Mouse (Mus musculus) granulocyte monocyte progenitor cell, adult 5-6 weeks (primary cell): ENCODE measurements around the gene Cask. TPM values are rescaled to one million over a fixed set of nuclear protein-coding genes. Genes with fewer than 3 reads are reported as not detected.

Experiments
- ATAC-seq: replicated peaks from 2 replicates; pipeline ENCODE4 v1.8.0; 2016; ENCODE audit warnings: mild to moderate bottlenecking, moderate TSS enrichment, inconsistent platforms; ENCODE audit not compliant: poor library complexity, severe bottlenecking
- total RNA-seq, 2 experiments: library from RNA; stranded (forward) in 1 of 2; stranded (reverse) in 1 of 2; fragments of 200-712, 200-1000 nt in 1 of 2; fragments of >200 nt in 1 of 2; fragmentation: Nextera tagmentation in 1 of 2; gene quantifications; 2 replicates each; pipeline ENCODE4 v1.2.3; 2014 to 2017

The Cask gene
- total RNA-seq, 2 experiments from 2014 or later, result 30.8 to 33.1 TPM

DNA sequence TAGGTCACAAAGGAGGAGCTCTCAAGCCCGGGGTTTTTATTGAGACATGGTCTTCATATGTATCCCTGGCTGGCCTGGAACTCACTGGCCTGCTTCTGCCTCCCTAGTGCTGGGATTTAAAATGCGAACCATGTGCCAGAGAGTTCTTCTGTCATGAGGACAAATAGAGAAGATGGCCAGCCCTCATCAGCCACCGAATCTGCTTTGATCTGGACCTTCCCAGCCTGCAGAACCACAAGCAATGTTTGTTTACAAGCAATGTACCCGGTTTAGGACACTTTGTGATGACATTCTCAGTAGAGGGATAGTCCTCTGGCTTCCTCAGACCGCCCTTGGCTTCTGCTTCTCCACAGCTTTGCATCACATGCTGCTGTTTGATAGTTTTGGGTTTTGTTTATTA is 372.9 kb downstream of the Cask start:
- no peak for ATAC-seq

DNA sequence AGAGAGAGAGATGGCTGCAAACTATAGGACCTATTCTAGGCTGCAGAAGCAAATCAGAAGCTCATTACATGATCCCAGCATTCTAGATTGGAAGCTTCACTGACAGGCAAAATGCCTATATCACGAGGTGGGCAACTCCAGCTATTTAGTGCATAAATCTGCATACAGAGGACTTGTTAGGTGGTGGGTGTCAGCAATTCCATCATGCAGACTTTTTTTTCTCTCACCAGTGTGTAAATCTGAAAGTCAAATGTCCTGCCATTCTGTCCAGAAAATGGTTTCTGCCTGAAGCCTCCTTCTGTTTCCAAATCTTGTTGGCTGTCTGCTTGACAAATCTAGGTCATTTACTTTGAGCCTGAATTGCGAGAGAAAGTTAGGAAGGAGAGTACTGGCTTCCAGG is 373.6 kb downstream of the Cask start:
- ATAC-seq, result no peak

DNA sequence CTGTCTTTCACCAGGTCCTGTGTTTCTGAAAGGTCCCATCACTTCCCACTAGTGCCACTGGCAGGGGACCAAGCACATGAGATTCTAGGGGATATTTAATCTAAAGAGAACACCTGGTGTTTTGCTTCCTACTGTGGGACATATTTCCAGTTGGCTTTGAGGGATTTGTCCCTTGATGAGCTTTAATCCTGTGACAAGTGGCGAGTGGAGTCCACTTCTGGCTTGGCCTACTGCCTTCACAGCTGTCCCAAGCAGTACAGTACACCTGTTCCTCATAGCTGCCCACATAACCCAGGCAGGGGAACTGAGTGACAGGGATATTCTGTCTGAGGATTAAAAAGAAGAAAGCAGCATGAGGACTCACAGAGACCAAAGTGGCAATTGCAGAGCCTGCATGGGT is 375.8 kb downstream of the Cask start:
- ATAC-seq, result no peak

DNA sequence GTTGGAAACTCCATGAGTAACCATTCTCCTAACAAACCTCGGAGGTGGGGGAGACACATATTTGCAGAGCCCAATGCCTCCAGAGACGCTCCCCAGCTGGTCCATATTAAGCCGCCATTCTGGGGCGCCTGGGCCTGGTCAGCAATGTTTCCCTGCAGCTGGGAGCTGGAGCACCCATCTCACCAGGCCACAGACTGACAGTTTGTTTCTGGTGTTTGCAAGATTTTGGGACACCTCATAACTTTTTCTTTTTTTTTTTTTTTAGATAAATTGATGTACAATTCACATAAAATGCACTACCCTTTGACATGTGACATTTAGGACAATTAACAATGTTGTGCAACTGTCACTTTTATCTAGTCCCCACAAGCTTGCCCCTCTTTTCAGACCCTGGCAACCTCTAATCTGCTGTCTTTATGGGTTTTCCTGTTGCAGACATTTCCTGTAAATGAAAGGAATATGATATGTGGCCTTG is 378.4 kb downstream of the Cask start:
- ATAC-seq, result peak; percentile 20; the same call in 1 of the 2 replicates

DNA sequence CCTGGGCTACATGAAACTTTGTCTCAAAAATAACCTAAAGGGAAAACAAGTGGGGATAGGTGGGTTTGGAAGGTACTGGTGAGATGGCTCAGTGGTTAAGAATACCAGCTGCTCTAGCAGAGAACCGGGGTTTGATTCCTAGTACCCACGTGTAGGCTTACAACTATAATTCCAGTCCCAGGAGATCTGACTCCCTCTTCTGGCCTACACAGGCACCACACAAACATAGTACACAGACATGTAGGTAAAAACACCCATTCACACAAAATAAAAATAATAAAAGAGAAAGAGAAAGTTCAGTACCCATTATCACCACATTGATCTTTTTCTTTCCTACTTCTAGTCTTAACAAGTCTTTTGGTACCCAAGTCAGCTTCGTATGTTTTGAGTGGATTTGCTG is 379.2 kb downstream of the Cask start:
- no peak for ATAC-seq

DNA sequence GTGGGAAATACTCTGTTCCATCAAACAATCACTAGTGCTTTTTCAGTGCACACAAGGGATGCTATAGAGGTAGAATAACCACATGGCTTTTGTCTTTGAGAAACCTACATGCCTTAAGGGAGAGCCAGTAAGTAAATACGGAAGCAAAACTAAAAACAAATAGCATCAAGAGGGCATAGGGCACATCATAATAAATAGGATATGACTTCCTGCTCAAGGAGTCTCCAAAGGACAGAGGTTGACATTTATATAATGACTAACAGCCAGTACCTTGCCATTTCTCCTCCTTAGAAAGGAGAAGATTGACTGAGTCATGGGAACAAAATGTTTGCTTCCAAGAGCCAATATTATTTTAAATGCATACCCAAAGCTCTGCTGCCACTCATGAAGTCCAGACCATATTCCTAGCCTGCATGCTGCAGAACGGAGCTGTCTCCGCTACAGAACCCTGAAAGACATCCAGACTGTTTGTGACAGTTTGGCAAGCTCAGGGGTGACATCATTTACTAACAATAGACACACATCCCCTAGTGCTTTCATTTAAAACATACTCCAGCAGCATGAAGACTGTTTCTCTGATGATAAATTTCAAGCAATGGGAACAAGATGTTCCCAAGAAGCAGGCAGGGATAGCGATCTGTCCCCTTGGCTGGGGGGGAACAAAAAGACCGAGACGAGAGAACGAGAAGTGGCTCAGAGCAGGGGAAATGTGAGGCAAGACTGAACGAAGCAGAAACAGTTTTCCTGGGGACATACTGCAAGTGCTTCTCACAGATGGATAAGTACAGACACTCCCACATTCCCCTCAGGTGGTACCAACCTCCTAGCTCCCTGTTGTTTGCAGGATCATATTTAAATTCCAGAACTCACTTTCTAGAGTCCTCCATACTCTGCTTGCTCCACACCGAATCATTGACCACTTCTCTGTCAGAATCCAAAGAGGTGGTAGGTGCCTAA is 381.7 kb downstream of the Cask start:
- ATAC-seq, result peak; percentile 25

DNA sequence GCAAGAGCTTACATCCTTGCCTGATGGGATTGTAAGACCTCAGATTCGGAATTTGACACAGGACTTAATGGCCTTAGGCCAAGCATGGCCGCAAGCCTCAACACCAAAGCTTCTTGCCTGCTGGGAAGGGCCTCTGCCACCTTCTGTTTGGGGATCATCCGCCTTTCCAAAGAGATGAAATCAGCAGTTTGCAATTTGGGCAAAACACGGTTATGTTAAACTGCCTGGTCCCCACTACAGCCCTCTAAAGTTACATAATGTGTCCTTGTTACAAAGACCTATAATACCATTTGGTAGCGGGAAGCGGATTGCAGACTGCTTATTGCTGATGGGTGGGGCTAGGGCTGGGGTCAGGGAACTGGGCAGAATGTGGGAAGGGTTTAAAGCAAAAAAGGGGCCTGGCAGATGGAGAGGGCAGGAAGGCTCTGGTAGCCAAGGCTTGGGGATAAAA is 384.0 kb downstream of the Cask start:
- no peak for ATAC-seq

Other genes starting within 250 kb of the Cask start
- gene Gpr34, start 219.3 kb downstream of the Cask start, total RNA-seq (2014; fragmentation: Nextera tagmentation), result not detected in 2 replicates
- gene Gpr34, start 219.3 kb downstream of the Cask start, total RNA-seq (2017), result 1.4 TPM in 1 of 2 replicates, not detected in the other
- gene Gpr82, start 190.0 kb downstream of the Cask start, total RNA-seq (2014; fragmentation: Nextera tagmentation), result not detected in 2 replicates
- gene Gpr82, start 190.0 kb downstream of the Cask start, total RNA-seq (2017), result not detected in 2 replicates